Mouse (Mus musculus): ENCODE results near the gene Akr1cl. TPM values are rescaled to one million over a fixed set of nuclear protein-coding genes. Genes with fewer than 3 reads are reported as not detected.
"Not testable (repeated sequence)": the region's sequence is repeated elsewhere in the genome, so short reads cannot be mapped to it uniquely, and the experiment has no call there.

Gene Akr1cl
- polyA plus RNA-seq, 2 experiments: 0.02 TPM; not detected in 1

DNA sequence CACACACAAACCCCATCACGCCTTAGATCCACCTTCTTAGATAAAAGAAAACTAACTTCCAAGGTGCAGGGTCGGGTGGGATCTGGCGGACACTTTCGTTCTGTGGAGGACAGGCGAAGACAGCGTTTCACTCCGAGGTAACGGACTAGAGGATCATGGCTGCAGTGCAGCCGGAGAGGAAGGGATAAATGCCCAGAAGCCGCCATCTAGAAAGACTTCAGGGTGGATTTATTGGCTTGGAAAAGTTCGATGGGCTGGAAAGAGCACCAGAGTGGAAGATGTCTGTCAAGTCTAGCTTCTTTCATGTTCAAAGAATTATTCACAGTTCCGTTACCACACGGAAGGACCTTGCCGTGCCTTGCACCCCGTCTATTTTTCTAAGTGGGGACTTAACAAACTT, 31.6 kb upstream of the Akr1cl start:
- H3K9ac ChIP-seq (replicated peaks): no peak overlapping the region
- DNase-seq (ENCODE audit: low read depth in 3 of 3, low spot score in 3 of 3) (no peak), ATAC-seq (ENCODE audit: insufficient read depth) (no peak)
- H3K4me3 ChIP-seq (ENCODE audit: insufficient read depth in 1 of 2, low read depth in 2 of 2, low read length in 2 of 2): no peak overlapping the region
- TF ChIP-seq CTCF (IDR thresholded peaks at IDR 0.05; ENCODE audit: low read depth) (no peak), EP300 (IDR thresholded peaks at IDR 0.05; ENCODE audit: low read depth) (no peak)
- H3K27ac ChIP-seq: no peak overlapping the region
- WGBS (ENCODE audit: insufficient replicate concordance): 72% methylated on average over 15 of the region's 15 CpGs
- H3K9me3 ChIP-seq (ENCODE audit: control insufficient read depth, low read length): no peaks in the 10 kb centered on the region
- no peak overlapping the region for H3K4me2 ChIP-seq (ENCODE audit: low read depth)
- no peaks in the 10 kb centered on the region for H3K4me1 ChIP-seq (replicated peaks; ENCODE audit: control insufficient read depth in 2 of 2, insufficient read depth in 2 of 2, low read length in 1 of 2)
- no peaks in the 10 kb centered on the region for H3K36me3 ChIP-seq (replicated peaks; ENCODE audit: control insufficient read depth, insufficient read depth, low read depth)
- H3K27me3 ChIP-seq (ENCODE audit: control insufficient read depth, insufficient read depth, low read length): no peaks in the 10 kb centered on the region

- 71% methylated on average over 8 of the region's 8 CpGs for WGBS (ENCODE audit: insufficient replicate concordance)
- no peak within 1 kb of the TSS for H3K4me2 ChIP-seq (ENCODE audit: low read depth)
- no peak within 1 kb of the TSS for H3K9ac ChIP-seq (replicated peaks)
- H3K4me1 ChIP-seq (replicated peaks; ENCODE audit: control insufficient read depth in 2 of 2, insufficient read depth in 2 of 2, low read length in 1 of 2): no peaks in the 10 kb centered on the region
- no peak for ATAC-seq (ENCODE audit: insufficient read depth)
- no peaks in the 10 kb centered on the region for H3K27me3 ChIP-seq (ENCODE audit: control insufficient read depth, insufficient read depth, low read length)
- no peak within 1 kb of the TSS for H3K27ac ChIP-seq
- TF ChIP-seq CTCF (IDR thresholded peaks at IDR 0.05; ENCODE audit: low read depth): no peak
- no peak for TF ChIP-seq EP300 (IDR thresholded peaks at IDR 0.05; ENCODE audit: low read depth)
- H3K36me3 ChIP-seq (replicated peaks; ENCODE audit: control insufficient read depth, insufficient read depth, low read depth): no peaks in the 10 kb centered on the region
- no peaks in the 10 kb centered on the region for H3K9me3 ChIP-seq (ENCODE audit: control insufficient read depth, low read length)
- DNase-seq (ENCODE audit: low read depth in 3 of 3, low spot score in 3 of 3): no peak
- H3K4me3 ChIP-seq (ENCODE audit: insufficient read depth in 1 of 2, low read depth in 2 of 2, low read length in 2 of 2): no peak within 1 kb of the TSS
These were observed 30.8 kb upstream of the Akr1cl start, which contains the start of gene Crygd for GRCm38 (mm10) chr1:65063352-65063751. TSS of gene Crygd (minus strand) at chr1:65063452.

DNA sequence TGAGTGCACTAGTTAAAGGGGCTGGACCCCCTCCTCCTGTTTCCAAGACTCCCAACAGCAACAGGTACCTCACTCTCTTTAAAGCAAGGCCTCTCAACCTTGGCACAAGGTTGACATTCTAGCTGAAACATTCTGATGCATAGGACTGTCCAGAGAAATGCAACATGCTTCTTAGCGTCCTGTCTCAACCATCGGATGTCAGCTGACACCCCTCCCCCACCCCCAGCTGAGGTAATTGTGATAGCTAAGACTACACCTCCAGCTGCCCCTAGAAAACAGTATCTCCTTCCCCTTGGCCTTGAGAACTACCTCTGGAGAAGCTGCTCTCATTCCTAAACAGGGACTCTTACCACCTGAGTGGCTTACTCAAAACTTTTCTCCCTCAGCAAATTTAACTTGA, 19.6 kb upstream of the Akr1cl start:
- H3K4me2 ChIP-seq (ENCODE audit: low read depth): no peak overlapping the region
- no peaks in the 10 kb centered on the region for H3K9me3 ChIP-seq (ENCODE audit: control insufficient read depth, low read length)
- no peaks in the 10 kb centered on the region for H3K27me3 ChIP-seq (ENCODE audit: control insufficient read depth, insufficient read depth, low read length)
- no peaks in the 10 kb centered on the region for H3K36me3 ChIP-seq (replicated peaks; ENCODE audit: control insufficient read depth, insufficient read depth, low read depth)
- 37% methylated on average over 2 of the region's 2 CpGs for WGBS (ENCODE audit: insufficient replicate concordance)
- TF ChIP-seq EP300 (IDR thresholded peaks at IDR 0.05; ENCODE audit: low read depth): no peak
- H3K9ac ChIP-seq (replicated peaks): no peak overlapping the region
- DNase-seq (ENCODE audit: low read depth in 3 of 3, low spot score in 3 of 3) (no peak), ATAC-seq (ENCODE audit: insufficient read depth) (no peak)
- no peak overlapping the region for H3K4me3 ChIP-seq (ENCODE audit: insufficient read depth in 1 of 2, low read depth in 2 of 2, low read length in 2 of 2)
- H3K4me1 ChIP-seq (replicated peaks; ENCODE audit: control insufficient read depth in 2 of 2, insufficient read depth in 2 of 2, low read length in 1 of 2): no peaks in the 10 kb centered on the region
- H3K27ac ChIP-seq: no peak overlapping the region

GRCm38 (mm10) chr1:65051696-65052095, 19.1 kb upstream of the Akr1cl start:
- no peak overlapping the region for H3K27ac ChIP-seq
- no peak for DNase-seq (ENCODE audit: low read depth in 3 of 3, low spot score in 3 of 3)

DNA sequence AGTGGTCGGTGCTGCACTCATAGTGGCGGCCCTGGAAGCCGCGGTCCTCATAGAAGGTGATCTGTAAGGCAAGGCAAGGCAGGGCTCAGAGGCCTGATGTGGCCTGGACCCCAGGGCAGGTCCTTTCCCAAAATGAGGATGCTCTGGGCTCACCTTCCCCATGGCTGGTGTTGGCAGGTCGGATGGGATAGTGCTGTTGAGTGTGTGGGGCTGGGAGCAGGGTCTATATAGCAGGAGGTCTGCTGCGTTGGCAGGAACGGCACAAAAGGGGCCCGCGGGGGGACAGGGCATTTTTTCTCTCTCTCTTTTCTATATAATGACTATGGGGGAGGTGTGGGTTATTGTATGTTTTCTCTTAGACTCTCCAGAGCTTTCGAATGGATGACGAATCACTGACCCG, 18.4 kb upstream of the Akr1cl start, which contains the start of gene Cryge:
Gene Cryge, minus strand, starts transcription at position 198 of the 400 bp plus-strand sequence.
- not testable (repeated sequence) for H3K9ac ChIP-seq (replicated peaks); H3K27ac ChIP-seq; H3K4me2 ChIP-seq (ENCODE audit: low read depth); H3K27me3 ChIP-seq (ENCODE audit: control insufficient read depth, insufficient read depth, low read length); ATAC-seq (ENCODE audit: insufficient read depth); H3K4me1 ChIP-seq (replicated peaks; ENCODE audit: control insufficient read depth in 2 of 2, insufficient read depth in 2 of 2, low read length in 1 of 2); H3K36me3 ChIP-seq (replicated peaks; ENCODE audit: control insufficient read depth, insufficient read depth, low read depth); DNase-seq (ENCODE audit: low read depth in 3 of 3, low spot score in 3 of 3); H3K4me3 ChIP-seq (ENCODE audit: insufficient read depth in 1 of 2, low read depth in 2 of 2, low read length in 2 of 2); H3K9me3 ChIP-seq (ENCODE audit: control insufficient read depth, low read length)
- WGBS (ENCODE audit: insufficient replicate concordance): 82% methylated on average over 10 of the region's 12 CpGs

More at GRCm38 (mm10) chr1:65051696-65052095, 19.1 kb upstream of the Akr1cl start:
- H3K9ac ChIP-seq (replicated peaks): no peak overlapping the region
- no peaks in the 10 kb centered on the region for H3K36me3 ChIP-seq (replicated peaks; ENCODE audit: control insufficient read depth, insufficient read depth, low read depth)
- H3K9me3 ChIP-seq (ENCODE audit: control insufficient read depth, low read length): no peaks in the 10 kb centered on the region
- H3K4me1 ChIP-seq (replicated peaks; ENCODE audit: control insufficient read depth in 2 of 2, insufficient read depth in 2 of 2, low read length in 1 of 2): no peaks in the 10 kb centered on the region
- H3K4me2 ChIP-seq (ENCODE audit: low read depth): no peak overlapping the region
- H3K27me3 ChIP-seq (ENCODE audit: control insufficient read depth, insufficient read depth, low read length): no peaks in the 10 kb centered on the region
- 57% methylated on average over 7 of the region's 7 CpGs for WGBS (ENCODE audit: insufficient replicate concordance)
- no peak for ATAC-seq (ENCODE audit: insufficient read depth)
- no peak for TF ChIP-seq EP300 (IDR thresholded peaks at IDR 0.05; ENCODE audit: low read depth)
- no peak for TF ChIP-seq CTCF (IDR thresholded peaks at IDR 0.05; ENCODE audit: low read depth)
- H3K4me3 ChIP-seq (ENCODE audit: insufficient read depth in 1 of 2, low read depth in 2 of 2, low read length in 2 of 2): no peak overlapping the region
